Mouse (Mus musculus) lung, adult 18-20 months (tissue): ENCODE results near the gene Ccn1.

ENCODE experiments used
- DNase-seq, 2 experiments: peaks; one replicate each; pipeline ENCODE4 v3.0.0; 2022; ENCODE audit warnings: mixed read lengths in 2 of 2

Ccn1 gene

GRCm38 (mm10) chr3:145614362-145615115 is 35.2 kb downstream of the Ccn1 start:
- peak; percentile 64 to 76 for DNase-seq

- no peak for DNase-seq
Measured at GRCm38 (mm10) chr3:145613234-145613633, 36.5 kb downstream of the Ccn1 start.

GRCm38 (mm10) chr3:145612662-145613061 is 37.1 kb downstream of the Ccn1 start:
- DNase-seq = no peak

GRCm38 (mm10) chr3:145608320-145608719 is 41.5 kb downstream of the Ccn1 start:
- no peak for DNase-seq

GRCm38 (mm10) chr3:145605437-145606123 is 44.2 kb downstream of the Ccn1 start:
- DNase-seq = no peak

- DNase-seq = no peak
Measured at GRCm38 (mm10) chr3:145602410-145603206, 47.2 kb downstream of the Ccn1 start.

GRCm38 (mm10) chr3:145601345-145601744 is 48.4 kb downstream of the Ccn1 start:
- no peak for DNase-seq

- no peak for DNase-seq
Measured at GRCm38 (mm10) chr3:145600801-145601200, 49.0 kb downstream of the Ccn1 start.

- DNase-seq = no peak
Measured at GRCm38 (mm10) chr3:145599059-145599458, 50.7 kb downstream of the Ccn1 start.
